Mouse (Mus musculus): ENCODE measurements around the gene Fam149b.
A peak's percentile ranks its signal among the peaks of the same experiment; 100 is the strongest.

Gene Fam149b

DNA sequence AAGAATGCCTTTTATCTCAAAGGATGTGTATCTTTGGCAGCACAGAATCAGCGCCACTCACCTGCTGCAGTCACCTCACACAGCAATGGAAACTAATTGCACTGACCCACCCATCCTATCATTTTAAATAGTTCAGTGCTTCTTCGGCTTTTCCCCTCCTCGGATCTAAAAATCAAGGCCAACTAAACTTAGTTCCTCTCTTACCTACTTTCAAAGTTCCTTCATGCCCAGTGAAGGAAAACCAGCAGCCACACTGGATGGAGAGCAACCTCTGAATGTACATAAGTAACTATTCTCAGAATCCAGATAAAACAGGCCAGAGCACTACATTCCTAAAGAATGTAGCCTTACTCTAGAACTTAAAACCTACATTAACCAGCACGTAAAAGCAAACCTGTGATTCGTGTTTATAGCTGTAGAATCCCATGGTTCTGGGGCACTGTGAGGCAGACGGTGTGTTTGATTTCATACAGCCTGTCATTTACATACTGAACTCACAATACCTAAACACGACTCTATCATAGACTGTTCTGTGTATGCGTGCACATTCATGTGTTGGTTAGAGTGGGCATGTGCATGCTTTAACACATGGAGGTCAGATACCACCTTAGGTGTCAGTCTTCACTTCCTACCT, 41.6 kb downstream of the Fam149b start:
- no peak for DNase-seq (ENCODE audit: low spot score in 2 of 2)

DNA sequence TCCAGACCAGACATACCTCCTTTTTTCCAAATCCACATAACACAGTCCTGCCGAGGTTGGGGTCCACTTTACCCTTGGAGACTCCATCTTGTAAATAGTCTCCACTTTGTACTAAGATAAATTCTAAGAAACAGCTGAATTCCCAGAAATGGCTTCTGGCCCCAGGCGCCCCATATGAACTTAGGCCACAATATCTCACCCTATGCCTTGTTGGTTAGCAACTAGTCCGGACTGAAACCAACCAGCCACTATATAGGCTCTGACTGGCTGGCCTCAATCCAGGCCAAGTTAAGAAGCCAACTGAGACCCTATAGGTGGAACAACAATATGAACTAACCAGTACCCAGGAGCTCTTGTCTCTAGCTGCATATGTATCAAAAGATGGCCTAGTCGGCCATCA, 44.4 kb downstream of the Fam149b start:
- no peak for DNase-seq (ENCODE audit: low spot score in 2 of 2)

DNA sequence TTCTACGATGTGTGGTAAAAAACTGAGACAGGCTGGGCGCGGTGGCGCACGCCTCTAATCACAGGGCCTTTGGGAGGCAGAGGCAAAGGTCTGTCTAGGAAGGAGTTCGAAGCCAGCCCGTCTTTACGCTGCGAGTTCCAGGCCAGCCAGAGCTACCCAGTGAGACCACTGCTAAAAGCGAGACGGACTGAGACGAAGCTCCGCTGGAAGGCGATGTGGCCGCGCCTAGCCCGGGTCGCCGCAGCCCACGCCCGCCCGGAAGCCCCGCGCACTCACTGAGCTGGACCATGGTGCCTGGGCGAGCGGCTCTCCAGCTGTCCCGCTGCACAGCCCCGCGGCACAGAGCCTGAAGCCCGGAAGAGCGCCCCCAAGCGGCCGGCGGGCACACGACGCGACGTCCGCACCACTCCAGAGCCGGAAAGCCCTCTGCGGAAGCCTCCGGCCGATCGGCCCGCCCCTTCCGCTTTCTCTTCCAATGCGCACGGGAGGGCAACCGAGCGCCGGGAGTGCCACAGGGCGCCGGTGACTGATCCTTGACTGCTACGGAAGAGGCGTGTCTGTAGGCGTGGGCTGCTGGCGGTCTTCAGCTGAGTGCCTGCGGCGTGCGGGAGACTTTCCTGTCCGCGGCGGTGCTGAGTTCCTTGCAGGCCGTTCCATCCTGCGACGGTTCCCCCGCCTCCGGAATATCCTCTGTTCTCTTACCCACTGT, 45.4 kb downstream of the Fam149b start, which contains the start of gene Mrps16:
Mrps16 (minus strand) TSS at position 430 of the 709 bp plus-strand sequence.
- DNase-seq (ENCODE audit: low spot score in 2 of 2) = peak; percentile 91 to 95

DNA sequence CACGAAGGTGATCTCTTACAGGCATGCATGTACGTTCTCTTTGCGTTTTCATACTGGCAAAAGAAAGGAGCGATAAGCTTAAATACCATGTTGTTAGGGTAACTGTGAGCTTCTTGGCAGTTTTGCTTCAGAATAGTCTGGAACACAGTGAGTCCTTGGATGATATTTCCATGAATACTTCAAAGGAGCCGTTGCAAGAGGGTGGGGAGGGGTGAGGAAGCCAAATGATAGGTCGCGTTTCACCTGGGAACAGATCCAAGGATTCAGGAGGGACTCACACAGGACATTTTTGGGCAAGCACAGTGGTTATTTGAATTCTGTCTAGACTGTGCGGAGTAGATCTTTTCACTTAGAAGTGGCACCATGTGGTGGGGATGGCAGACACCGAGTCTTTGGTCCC, 49.3 kb downstream of the Fam149b start:
- DNase-seq (ENCODE audit: low spot score in 2 of 2) = no peak

DNA sequence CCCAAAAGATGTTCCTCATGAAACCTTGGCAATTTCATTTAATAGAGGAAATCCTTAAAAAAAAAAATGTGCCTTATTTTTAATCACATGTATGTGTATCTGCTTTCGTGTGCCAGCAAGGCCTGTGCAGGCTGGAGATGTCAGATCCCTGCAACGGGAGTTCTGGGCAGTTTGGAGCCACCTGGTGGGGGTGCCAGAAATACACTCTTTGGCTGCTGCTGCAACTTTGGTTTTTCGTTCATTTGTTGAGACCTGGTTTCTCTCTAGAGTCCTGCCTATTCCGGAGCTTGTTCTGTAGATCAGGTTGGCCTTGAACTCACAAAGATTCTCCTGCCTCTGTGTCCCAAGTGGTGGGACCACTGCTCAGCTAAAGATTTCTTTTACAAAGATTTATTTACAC, 50.9 kb downstream of the Fam149b start:
- peak in 1 of 2 experiments; percentile 41 for DNase-seq (ENCODE audit: low spot score in 2 of 2)

DNA sequence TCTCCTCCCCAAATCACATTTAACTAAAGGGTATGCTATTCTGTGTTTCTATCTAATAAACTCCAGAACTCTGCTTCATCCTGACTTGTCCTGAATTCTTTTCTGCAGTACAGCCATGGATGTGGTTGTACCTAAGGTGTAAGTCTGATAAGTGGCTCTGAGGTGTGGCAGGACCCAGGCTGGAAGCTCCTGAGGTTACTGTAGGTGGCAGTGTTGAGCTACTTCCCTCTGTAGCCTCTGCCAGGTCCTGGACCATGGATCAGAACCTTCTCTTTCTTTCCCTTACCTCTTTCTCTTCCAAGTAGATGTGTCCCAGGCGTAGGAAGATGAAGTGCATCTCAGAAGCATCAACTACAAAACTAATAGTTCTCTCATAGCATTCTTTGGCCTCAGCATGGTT, 52.1 kb downstream of the Fam149b start:
- peak in 1 of 2 experiments; percentile 25 for DNase-seq (ENCODE audit: low spot score in 2 of 2)

DNA sequence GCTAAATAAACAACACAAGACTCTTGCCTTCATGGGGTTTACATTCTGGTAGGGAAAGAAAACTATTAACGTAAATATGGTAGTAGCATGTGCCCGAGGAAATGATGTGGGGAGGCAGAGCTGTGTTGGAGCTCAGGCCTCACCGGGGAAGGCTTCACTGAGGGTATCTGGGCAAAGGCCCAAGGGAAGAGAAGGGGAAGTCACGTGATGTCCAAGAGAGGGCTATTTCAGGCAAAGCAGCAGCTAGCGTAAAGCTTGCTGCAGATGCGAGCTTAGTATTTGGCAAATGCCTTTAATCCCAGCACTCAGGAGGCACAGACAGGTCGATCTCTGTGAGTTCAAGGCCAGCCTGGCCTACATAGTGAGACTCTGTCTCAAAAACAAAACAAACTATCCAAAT, 74.3 kb downstream of the Fam149b start:
- no peak for DNase-seq (ENCODE audit: low spot score in 2 of 2)

DNA sequence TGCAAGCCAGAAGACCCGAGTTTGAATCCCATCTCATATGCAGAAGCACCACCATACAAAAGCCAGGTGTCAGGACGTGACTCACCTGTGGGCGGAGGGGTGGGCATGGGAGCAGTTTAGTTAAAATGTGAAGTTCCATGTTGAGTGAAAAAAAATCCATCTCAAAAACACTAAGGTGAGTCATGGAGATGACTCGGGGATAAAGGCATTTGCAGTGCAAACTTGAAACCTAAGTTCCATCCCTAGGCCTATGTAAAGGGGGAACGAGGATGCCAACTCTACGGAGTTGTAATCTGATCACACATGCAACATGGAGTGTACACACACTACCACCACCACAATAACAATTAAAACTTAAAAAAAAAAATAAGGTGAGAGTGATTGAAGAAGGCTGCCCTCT, 75.1 kb downstream of the Fam149b start:
- no peak for DNase-seq (ENCODE audit: low spot score in 2 of 2)

DNA sequence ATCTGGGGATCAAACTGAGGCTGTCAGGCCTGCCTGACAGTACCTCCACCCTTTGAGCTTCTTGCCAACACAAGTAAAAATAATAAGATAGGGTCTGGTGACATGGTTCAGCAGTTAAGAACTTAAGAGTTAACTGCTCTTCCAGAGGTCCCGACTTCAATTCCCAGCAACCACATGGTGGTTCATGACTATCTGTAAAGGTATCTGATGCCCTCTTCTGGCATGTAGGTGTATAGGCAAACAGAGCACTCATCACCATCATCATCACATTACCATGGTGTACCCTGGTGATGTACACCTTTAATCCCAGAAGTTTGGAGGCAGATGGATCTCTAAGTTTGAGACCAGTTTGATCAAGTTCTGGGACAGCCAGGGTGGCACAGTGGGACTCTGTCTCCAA, 80.6 kb downstream of the Fam149b start:
- no peak for DNase-seq (ENCODE audit: low spot score in 2 of 2)

DNA sequence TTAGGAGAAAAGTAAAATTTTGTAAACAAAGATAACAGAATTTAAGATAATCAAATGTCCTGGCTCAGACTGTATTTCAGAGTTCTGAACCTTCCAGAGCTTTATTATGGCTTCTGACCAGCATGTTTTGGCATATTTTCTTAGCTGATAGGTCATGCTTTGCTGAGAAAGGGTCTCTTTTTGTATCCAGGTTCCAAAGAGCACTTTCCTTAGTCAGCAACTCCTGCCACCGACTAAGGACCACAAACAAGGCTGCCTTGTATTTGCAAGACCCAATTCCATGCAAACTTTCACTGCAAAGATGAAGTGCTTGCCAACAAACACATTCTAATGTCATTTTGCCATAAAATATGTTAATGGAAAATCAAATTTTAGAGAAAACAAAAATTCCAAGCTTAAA, 81.9 kb downstream of the Fam149b start:
- DNase-seq (ENCODE audit: low spot score in 2 of 2) = no peak

DNA sequence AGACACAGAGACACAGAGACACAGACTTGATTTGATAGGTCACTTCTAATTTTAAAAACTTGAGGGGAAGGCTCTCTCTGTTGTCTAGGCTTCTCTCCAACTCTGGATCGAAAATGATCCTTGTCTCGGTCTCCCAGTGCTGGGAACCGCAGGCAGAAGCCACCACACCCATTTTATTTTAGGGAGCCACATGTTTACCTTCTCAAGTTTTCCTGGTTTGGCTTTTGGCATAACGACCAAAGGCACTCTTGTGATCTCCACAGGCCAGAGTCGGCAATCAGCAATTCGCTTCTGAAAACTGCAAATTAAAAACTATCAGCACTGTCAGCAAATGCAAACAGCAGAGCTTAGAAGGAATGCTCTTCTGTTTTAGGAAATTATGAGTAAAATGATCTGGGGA, 83.8 kb downstream of the Fam149b start:
- DNase-seq (ENCODE audit: low spot score in 2 of 2) = no peak

DNA sequence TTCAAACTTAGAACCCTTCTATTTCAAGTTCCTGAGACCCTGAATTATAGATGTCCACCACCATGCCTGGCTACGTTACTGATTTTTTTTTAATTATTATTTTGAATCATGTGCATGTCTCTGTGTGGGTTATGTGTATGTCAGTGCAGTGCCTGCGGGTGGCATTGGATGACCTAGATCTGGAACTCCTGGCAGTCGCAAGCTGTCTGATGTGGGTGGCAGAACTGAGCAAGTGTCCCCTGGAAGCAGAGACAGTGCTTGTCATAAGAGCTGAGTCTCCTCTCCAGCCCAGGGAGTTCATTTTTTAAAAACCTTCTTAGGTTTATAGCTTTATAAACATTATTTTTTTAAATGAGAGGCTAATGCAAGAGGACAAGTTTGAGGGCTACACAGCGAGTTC, 84.5 kb downstream of the Fam149b start:
- no peak for DNase-seq (ENCODE audit: low spot score in 2 of 2)

Measured in natural killer cell, adult 2 months (primary cell).